Mouse (Mus musculus): ENCODE results near the gene Gm12184. TPM values are rescaled to one million over a fixed set of nuclear protein-coding genes. Genes with fewer than 3 reads are reported as not detected.

Gene Gm12184
- polyA plus RNA-seq (2017; shearing (Covaris generic)): 1 to 10 TPM; 7.7 to 8.2 TPM

GRCm38 (mm10) chr11:48825979-48826751 lies at the start of gene Gm12184, which contains the start of gene Trim7:
Gm12184 (minus strand) TSS chr11:48826655.
Trim7 (plus strand) TSS chr11:48826140.

DNA sequence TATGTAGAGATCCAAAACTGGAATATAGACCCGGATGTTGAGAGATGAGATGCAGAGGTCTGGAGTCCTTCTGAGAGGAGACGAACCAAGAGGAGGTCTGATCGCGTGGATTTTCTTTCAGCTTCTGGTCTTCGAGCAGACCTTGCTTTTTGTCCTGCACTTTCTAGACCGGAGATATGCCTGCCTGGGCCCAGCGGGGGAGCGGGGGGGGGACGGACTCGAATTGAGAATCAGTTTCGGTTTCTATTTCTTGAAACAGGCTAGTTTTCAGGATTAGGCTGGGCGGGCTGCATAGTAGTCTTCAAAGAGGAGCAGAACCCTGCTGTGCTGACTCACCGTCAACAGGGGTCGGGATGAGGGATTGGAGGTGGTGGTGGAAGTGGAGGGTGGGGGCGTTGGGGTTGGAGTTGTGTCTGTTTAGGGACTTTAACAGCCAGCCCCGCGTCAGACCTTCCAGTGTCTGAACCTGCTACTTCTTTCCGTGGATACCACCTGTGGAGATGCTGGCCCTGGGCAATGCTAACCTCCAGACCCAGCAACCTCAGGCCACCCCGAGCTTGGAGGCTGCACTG lies 44.8 kb upstream of the Gm12184 start, which contains the start of gene Irgm1:
Gene Irgm1, minus strand, starts transcription at position 483 of the 572 bp plus-strand sequence.

GRCm38 (mm10) chr11:48816800-48817665 lies 9.4 kb downstream of the Gm12184 start, which contains the start of gene Trim41:
Trim41 (minus strand) TSS chr11:48817353.

DNA sequence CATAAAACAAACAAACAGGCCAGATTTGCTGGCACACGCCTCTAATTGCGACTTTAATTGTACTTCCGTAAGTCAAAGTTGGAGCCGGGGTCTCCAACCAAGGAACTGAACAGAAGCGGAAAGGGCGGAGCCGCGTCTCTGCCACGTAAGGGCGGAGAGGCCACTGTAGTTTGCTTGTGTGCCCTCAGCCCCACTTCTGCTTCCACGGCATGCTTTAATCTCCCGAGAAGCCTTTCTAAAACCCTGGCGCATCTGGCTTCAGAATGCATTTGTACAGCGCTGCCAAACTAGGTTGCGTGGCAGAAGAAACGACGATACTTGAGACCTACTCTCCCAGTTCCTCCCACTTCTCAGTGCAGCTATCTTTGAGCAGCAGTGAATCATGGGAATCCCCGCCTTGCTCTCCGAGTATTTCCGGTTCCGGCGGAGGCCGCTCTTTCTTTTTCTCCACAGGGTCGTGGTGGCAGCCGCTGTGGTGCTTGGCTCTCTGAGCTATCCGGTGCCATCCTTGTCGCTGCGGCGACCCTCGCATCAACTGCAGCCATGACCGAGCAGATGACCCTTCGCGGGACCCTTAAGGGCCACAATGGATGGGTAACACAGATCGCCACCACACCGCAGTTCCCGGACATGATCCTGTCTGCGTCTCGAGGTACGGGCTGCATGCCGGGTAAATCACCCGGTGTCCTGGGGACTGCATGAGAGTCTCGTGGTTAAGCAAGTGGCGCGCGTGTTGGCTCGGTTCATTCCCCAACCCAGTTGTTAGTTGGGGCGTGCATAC lies 26.3 kb downstream of the Gm12184 start, which contains the start of gene Rack1:
Gene Rack1, plus strand, starts transcription at position 412 of the 781 bp plus-strand sequence.

Other genes starting within 250 kb of the Gm12184 start
- 100 to 1,000 TPM; 542 to 598 TPM for gene Rack1, start 26.3 kb downstream of the Gm12184 start, polyA plus RNA-seq (2017; shearing (Covaris generic))
- gene Trim41, start 9.3 kb downstream of the Gm12184 start, polyA plus RNA-seq (2017; shearing (Covaris generic)): 1 to 10 TPM; 1.8 to 3.4 TPM
- 1 to 10 TPM; 1.2 to 2.4 TPM for gene Trim7, start 515 bp downstream of the Gm12184 start, polyA plus RNA-seq (2017; shearing (Covaris generic))
- 100 to 1,000 TPM; 130 to 152 TPM for gene Irgm1, start 45.0 kb upstream of the Gm12184 start, polyA plus RNA-seq (2017; shearing (Covaris generic))
- gene Gm5431, start 75.6 kb upstream of the Gm12184 start, polyA plus RNA-seq (2017; shearing (Covaris generic)): 1 to 10 TPM in 1 of 2 experiments, under 1 TPM in 1; 0.96 to 1.4 TPM
- gene Psme2b, start 119.5 kb upstream of the Gm12184 start, polyA plus RNA-seq (2017; shearing (Covaris generic)): 100 to 1,000 TPM; 178 to 182 TPM
- 1 to 10 TPM in 1 of 2 experiments, under 1 TPM in 1; 0.61 to 3.3 TPM for gene Olfr56, start 152.2 kb upstream of the Gm12184 start, polyA plus RNA-seq (2017; shearing (Covaris generic))
- gene 9930111J21Rik1, start 152.7 kb upstream of the Gm12184 start, polyA plus RNA-seq (2017; shearing (Covaris generic)): 100 to 1,000 TPM; 163 to 179 TPM
- 1 to 10 TPM; 3.5 to 5.6 TPM for gene Gm12185, start 165.6 kb upstream of the Gm12184 start, polyA plus RNA-seq (2017; shearing (Covaris generic))
- 100 to 1,000 TPM; 134 to 203 TPM for gene Tgtp1, start 167.5 kb upstream of the Gm12184 start, polyA plus RNA-seq (2017; shearing (Covaris generic))
- gene 9930111J21Rik2, start 224.6 kb upstream of the Gm12184 start, polyA plus RNA-seq (2017; shearing (Covaris generic)): 100 to 1,000 TPM in 1 of 2 experiments, 10 to 100 TPM in 1; 95.8 to 115 TPM
- gene Tgtp2, start 237.6 kb upstream of the Gm12184 start, polyA plus RNA-seq (2017; shearing (Covaris generic)): 100 to 1,000 TPM; 237 to 258 TPM
- gene Ifi47, start 249.9 kb upstream of the Gm12184 start, polyA plus RNA-seq (2017; shearing (Covaris generic)): 100 to 1,000 TPM; 414 to 424 TPM